Mouse (Mus musculus) liver, postnatal 0 days (tissue): ENCODE measurements around the gene Prdx1.

Experiments
- CTCF ChIP-seq: sonication (generic); IDR thresholded peaks from 2 replicates; pipeline ENCODE4 v1.5.1; 2016; ENCODE audit warnings: antibody characterized with exemption, low read depth
- EP300 ChIP-seq: IDR thresholded peaks from 2 replicates; pipeline ENCODE4 v1.6.1; 2016; ENCODE audit warnings: antibody characterized with exemption, low read depth, mild to moderate bottlenecking

DNA sequence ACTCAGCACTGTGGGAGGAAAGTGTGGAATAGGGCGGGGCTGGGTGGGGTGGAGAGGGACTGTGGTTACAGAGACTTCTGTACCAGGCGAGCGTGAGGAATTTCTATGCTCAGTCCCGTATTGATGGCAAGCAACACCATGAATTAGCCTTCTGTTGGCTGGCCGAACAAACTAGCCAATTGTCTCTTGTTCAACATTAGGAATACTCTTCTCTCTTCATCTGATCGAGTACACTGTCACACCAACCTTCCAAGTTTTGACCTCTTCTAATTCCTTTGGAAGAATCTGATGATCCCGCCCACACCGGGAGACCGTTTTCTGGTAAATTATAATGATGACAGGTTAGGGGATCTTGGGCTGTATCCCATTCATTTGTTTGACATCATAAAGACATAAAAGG, 22.3 kb downstream of the Prdx1 start:
- TF ChIP-seq CTCF (no peak), EP300 (no peak)
